Mouse (Mus musculus): ENCODE measurements at regions not wholly inside any gene's neighbourhood (a gene's known extent, or its start where the extent isn't known, plus 50 kb on each side); places are given as distances from the start of the nearest gene placed in this dataset.

GRCm38 (mm10) chr15:51288911-51289432 is 2595.7 kb upstream of the Gm7489 start:
- no peak for TF ChIP-seq POLR2A (IDR thresholded peaks at IDR 0.05; ENCODE audit: low read depth, low read length)
- TF ChIP-seq CTCF (IDR thresholded peaks at IDR 0.05; ENCODE audit: extremely low read depth, insufficient read length, insufficient replicate concordance, low read depth, low read length): no peak

All from small intestine, adult 2 months (tissue).